Mouse (Mus musculus): ENCODE measurements around the gene Slc25a3. TPM values are rescaled to one million over a fixed set of nuclear protein-coding genes. Genes with fewer than 3 reads are reported as not detected.

Slc25a3 gene
- polyA plus RNA-seq, 1 experiment from 2014 or later: 1,178 TPM

GRCm38 (mm10) chr10:91143313-91144230 is 19.7 kb upstream of the Slc25a3 start:
- ATAC-seq: no peak
- Histone ChIP-seq H3K4me2 (replicated peaks; ENCODE audit: low read depth) (no peak overlapping the region), H3K9me3 (ENCODE audit: control insufficient read depth) (no peaks in the 10 kb centered on the region), H3K9ac (ENCODE audit: low read depth, low read length) (no peak overlapping the region), H3K27ac (ENCODE audit: low read depth, low read length) (no peak overlapping the region), H3K27me3 (replicated peaks; ENCODE audit: control insufficient read depth, insufficient read depth, low read length) (no peaks in the 10 kb centered on the region), H3K4me1 (replicated peaks; ENCODE audit: control insufficient read depth, insufficient read depth, low read length) (no peaks in the 10 kb centered on the region), H3K36me3 (ENCODE audit: control insufficient read depth, insufficient read depth) (peaks cover 18% of the 10 kb centered on the region; the same call in 1 of the 2 replicates), H3K4me3 (ENCODE audit: low read depth, low read length) (no peak overlapping the region)
- WGBS: 58% methylated on average over 18 of the region's 18 CpGs
- peak; percentile 48 for TF ChIP-seq CTCF (IDR thresholded peaks at IDR 0.05; ENCODE audit: low read depth)

- ATAC-seq: 0 out of 2 replicates have a peak, but pooled peaks have one; percentile 35
- 66% methylated on average over 10 of the region's 10 CpGs for WGBS
These were observed 18.9 kb upstream of the Slc25a3 start for GRCm38 (mm10) chr10:91142654-91143191.

DNA sequence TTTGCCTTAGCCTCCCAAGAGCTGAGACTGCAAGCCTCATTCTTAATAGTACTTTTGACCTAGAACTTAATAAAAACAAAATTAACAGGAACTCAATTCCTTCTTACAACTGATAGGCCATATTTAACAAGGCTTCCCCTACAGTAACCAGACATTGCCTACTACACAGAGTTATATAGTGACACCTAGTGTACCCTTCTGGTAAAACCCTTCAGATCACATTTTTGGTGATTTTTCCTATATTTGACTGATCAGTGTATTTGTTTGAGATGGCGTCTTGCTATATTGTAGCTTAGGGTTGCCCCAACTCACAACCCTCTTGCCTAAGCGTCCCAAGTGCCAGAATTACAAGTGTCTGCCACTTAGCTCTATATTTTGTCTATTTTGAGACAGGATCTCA is 17.7 kb upstream of the Slc25a3 start:
- H3K9ac ChIP-seq (ENCODE audit: low read depth, low read length): no peak overlapping the region
- whole genome bisulfite sequencing: 31% methylated on average over 2 of the region's 2 CpGs
- peaks cover 13% of the 10 kb centered on the region; the same call in 1 of the 2 replicates for H3K36me3 ChIP-seq (ENCODE audit: control insufficient read depth, insufficient read depth)
- no peaks in the 10 kb centered on the region for H3K27me3 ChIP-seq (replicated peaks; ENCODE audit: control insufficient read depth, insufficient read depth, low read length)
- no peaks in the 10 kb centered on the region for H3K4me1 ChIP-seq (replicated peaks; ENCODE audit: control insufficient read depth, insufficient read depth, low read length)
- H3K4me2 ChIP-seq (replicated peaks; ENCODE audit: low read depth): no peak overlapping the region
- no peak overlapping the region for H3K27ac ChIP-seq (ENCODE audit: low read depth, low read length)
- no peaks in the 10 kb centered on the region for H3K9me3 ChIP-seq (ENCODE audit: control insufficient read depth)
- no peak overlapping the region for H3K4me3 ChIP-seq (ENCODE audit: low read depth, low read length)
- ATAC-seq: no peak
- peak; percentile 87 for TF ChIP-seq CTCF (IDR thresholded peaks at IDR 0.05; ENCODE audit: low read depth)

More at GRCm38 (mm10) chr10:91142654-91143191, 18.9 kb upstream of the Slc25a3 start:
- Histone ChIP-seq H3K4me3 (ENCODE audit: low read depth, low read length) (no peak overlapping the region), H3K4me2 (replicated peaks; ENCODE audit: low read depth) (no peak overlapping the region), H3K4me1 (replicated peaks; ENCODE audit: control insufficient read depth, insufficient read depth, low read length) (no peaks in the 10 kb centered on the region), H3K36me3 (ENCODE audit: control insufficient read depth, insufficient read depth) (peaks cover 17% of the 10 kb centered on the region; the same call in 1 of the 2 replicates), H3K27me3 (replicated peaks; ENCODE audit: control insufficient read depth, insufficient read depth, low read length) (no peaks in the 10 kb centered on the region), H3K9me3 (ENCODE audit: control insufficient read depth) (no peaks in the 10 kb centered on the region), H3K27ac (ENCODE audit: low read depth, low read length) (no peak overlapping the region), H3K9ac (ENCODE audit: low read depth, low read length) (no peak overlapping the region)
- TF ChIP-seq CTCF (IDR thresholded peaks at IDR 0.05; ENCODE audit: low read depth): peak; percentile 32; the same call in 1 of the 2 replicates

DNA sequence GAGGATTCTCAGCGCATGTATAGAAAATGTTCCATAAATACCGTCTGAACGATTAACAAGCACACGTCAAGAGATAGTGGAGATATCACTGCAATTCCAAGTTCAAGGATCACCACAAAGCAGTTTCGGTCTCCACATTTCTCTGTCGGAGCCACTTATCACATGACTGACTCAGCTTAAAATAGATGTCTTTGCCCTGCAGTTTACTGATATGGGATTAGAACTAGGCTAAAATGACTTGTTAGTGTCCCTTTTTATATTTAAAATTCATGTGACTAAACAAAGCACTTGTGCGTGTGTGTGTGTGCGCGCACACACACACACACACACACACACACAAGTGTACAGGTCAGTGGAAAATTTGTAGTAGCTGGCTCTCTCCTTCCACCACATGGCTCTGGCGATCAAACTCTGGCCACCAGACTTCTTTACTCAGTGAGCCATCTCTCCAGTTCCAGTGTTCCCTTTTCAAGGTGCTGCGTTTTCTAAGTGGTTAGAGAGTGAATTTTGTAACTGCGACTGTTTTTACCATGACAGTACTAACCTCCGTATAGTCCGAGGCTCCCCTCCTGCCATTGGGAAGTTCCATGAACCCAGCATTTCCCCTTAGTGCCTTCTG is 15.4 kb upstream of the Slc25a3 start:
- Histone ChIP-seq H3K4me1 (replicated peaks; ENCODE audit: control insufficient read depth, insufficient read depth, low read length) (no peaks in the 10 kb centered on the region), H3K27me3 (replicated peaks; ENCODE audit: control insufficient read depth, insufficient read depth, low read length) (no peaks in the 10 kb centered on the region), H3K4me3 (ENCODE audit: low read depth, low read length) (no peak overlapping the region), H3K27ac (ENCODE audit: low read depth, low read length) (peak overlapping the region; percentile 55; the same call in 1 of the 2 replicates), H3K9ac (ENCODE audit: low read depth, low read length) (no peak overlapping the region), H3K36me3 (ENCODE audit: control insufficient read depth, insufficient read depth) (no peaks in the 10 kb centered on the region), H3K9me3 (ENCODE audit: control insufficient read depth) (no peaks in the 10 kb centered on the region), H3K4me2 (replicated peaks; ENCODE audit: low read depth) (no peak overlapping the region)
- peak; percentile 53 for ATAC-seq
- TF ChIP-seq CTCF (IDR thresholded peaks at IDR 0.05; ENCODE audit: low read depth): no peak
- 68% methylated on average over 14 of the region's 14 CpGs for WGBS

DNA sequence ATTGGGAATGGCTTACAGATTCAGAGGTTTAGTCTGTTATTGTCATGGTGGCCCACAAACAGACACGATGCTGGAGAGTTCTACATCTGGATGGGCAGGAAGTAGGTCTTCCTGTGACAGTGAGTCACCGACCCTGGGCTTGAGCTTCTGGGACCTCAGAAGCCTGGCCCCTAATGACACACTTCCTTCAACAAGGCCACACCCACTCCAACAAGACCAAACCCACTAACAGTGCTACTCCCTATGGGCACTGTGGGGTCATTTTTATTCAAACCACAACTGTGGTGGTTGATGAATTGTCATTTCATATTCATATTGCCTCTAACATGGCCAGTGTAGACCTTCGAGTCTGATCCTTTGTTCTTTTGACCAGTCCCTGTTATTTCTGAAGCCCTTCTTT is 14.5 kb upstream of the Slc25a3 start:
- Histone ChIP-seq H3K36me3 (ENCODE audit: control insufficient read depth, insufficient read depth) (no peaks in the 10 kb centered on the region), H3K27me3 (replicated peaks; ENCODE audit: control insufficient read depth, insufficient read depth, low read length) (no peaks in the 10 kb centered on the region), H3K4me1 (replicated peaks; ENCODE audit: control insufficient read depth, insufficient read depth, low read length) (no peaks in the 10 kb centered on the region), H3K27ac (ENCODE audit: low read depth, low read length) (peak overlapping the region; percentile 52), H3K9ac (ENCODE audit: low read depth, low read length) (no peak overlapping the region), H3K9me3 (ENCODE audit: control insufficient read depth) (no peaks in the 10 kb centered on the region), H3K4me3 (ENCODE audit: low read depth, low read length) (no peak overlapping the region), H3K4me2 (replicated peaks; ENCODE audit: low read depth) (no peak overlapping the region)
- 62% methylated on average over 3 of the region's 3 CpGs for WGBS
- no peak for ATAC-seq
- no peak for TF ChIP-seq CTCF (IDR thresholded peaks at IDR 0.05; ENCODE audit: low read depth)

DNA sequence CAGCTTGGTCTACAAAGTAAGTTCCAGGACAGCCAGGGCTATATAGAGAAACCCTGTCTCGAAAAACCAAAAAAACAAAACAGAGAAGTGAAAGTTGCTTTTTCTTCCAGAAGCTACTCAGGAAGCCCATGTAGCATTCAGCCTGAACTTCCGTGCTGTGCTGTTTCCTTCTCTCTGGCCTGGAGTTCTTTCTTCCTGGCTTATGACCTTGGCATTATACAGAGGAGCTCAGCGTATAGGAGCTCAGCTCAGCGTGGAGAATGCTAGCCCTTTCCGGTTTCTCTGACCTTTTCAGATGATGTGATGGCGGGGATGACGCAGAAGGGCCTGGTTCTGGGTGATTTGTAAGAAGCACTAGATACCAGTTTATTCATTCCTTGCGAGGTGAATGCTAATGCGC is 13.5 kb upstream of the Slc25a3 start:
- H3K4me1 ChIP-seq (replicated peaks; ENCODE audit: control insufficient read depth, insufficient read depth, low read length): no peaks in the 10 kb centered on the region
- H3K9me3 ChIP-seq (ENCODE audit: control insufficient read depth): no peaks in the 10 kb centered on the region
- WGBS: 81% methylated on average over 9 of the region's 9 CpGs

More for the DNA sequence above, 13.5 kb upstream of the Slc25a3 start:
- no peak for ATAC-seq
- Histone ChIP-seq H3K4me3 (ENCODE audit: low read depth, low read length) (no peak overlapping the region), H3K36me3 (ENCODE audit: control insufficient read depth, insufficient read depth) (no peaks in the 10 kb centered on the region), H3K27me3 (replicated peaks; ENCODE audit: control insufficient read depth, insufficient read depth, low read length) (no peaks in the 10 kb centered on the region), H3K27ac (ENCODE audit: low read depth, low read length) (no peak overlapping the region), H3K4me2 (replicated peaks; ENCODE audit: low read depth) (no peak overlapping the region), H3K9ac (ENCODE audit: low read depth, low read length) (no peak overlapping the region)
- no peak for TF ChIP-seq CTCF (IDR thresholded peaks at IDR 0.05; ENCODE audit: low read depth)

Data from intestine, postnatal 0 days (tissue).